Mouse (Mus musculus) liver, adult 2 months (tissue): ENCODE measurements around the gene Slc35b4. TPM values are rescaled to one million over a fixed set of nuclear protein-coding genes. Genes with fewer than 3 reads are reported as not detected.
A peak's percentile ranks its signal among the peaks of the same experiment; 100 is the strongest.

Experiments
- DNase-seq: peaks from one replicate; pipeline ENCODE4 v3.0.0-alpha.2; 2011; ENCODE audit warnings: low read depth, low spot score; ENCODE audit errors: extremely low read depth
- H3K27ac ChIP-seq: fragments of 200-500 bp; replicated peaks from 2 replicates; pipeline ENCODE4 v1.5.1; 2012; ENCODE audit warnings: low read depth, mild to moderate bottlenecking, control low read depth, inconsistent platforms, low read length; ENCODE audit not compliant: insufficient read depth
- H3K27me3 ChIP-seq: fragments of 200-500 bp; 2 replicates; pipeline ENCODE4 v1.6.1; 2012; ENCODE audit warnings: mild to moderate bottlenecking, moderate library complexity, low read length, inconsistent platforms; ENCODE audit not compliant: control insufficient read depth, insufficient read depth
- H3K36me3 ChIP-seq: fragments of 200-500 bp; 2 replicates; pipeline ENCODE4 v1.6.1; 2012; ENCODE audit warnings: low read length, inconsistent platforms; ENCODE audit not compliant: control insufficient read depth, insufficient read depth
- H3K4me1 ChIP-seq: fragments of 200-500 bp; 2 replicates; pipeline ENCODE4 v1.6.1; 2011; ENCODE audit warnings: low read length; ENCODE audit not compliant: control insufficient read depth, insufficient read depth
- H3K4me3 ChIP-seq: fragments of 200-500 bp; 2 replicates; pipeline ENCODE4 v1.5.1; 2011; ENCODE audit warnings: low read depth, mild to moderate bottlenecking, control low read depth, low read length, moderate library complexity; ENCODE audit not compliant: insufficient read depth
- H3K79me2 ChIP-seq: fragments of 200-500 bp; 2 replicates; pipeline ENCODE4 v1.6.1; 2012; ENCODE audit warnings: inconsistent platforms, mild to moderate bottlenecking, low read length, moderate library complexity; ENCODE audit not compliant: control insufficient read depth, insufficient read depth
- H3K9ac ChIP-seq: fragments of 200-500 bp; 2 replicates; pipeline ENCODE4 v1.6.1; 2012; ENCODE audit warnings: low read depth, mild to moderate bottlenecking, control low read depth, inconsistent platforms, low read length
- CTCF ChIP-seq: fragments of 200-500 bp; IDR thresholded peaks from 2 replicates; pipeline ENCODE4 v1.5.1; 2011; ENCODE audit warnings: low read depth, low read length, control low read depth
- POLR2A ChIP-seq: fragments of 200-500 bp; IDR thresholded peaks from 2 replicates; pipeline ENCODE4 v1.6.1; 2011; ENCODE audit warnings: low read length, control low read depth; ENCODE audit not compliant: insufficient read depth; ENCODE audit errors: extremely low read depth
- WGBS: fragments of 180-500 bp; shearing (Covaris S2); methylation state at CpG from one replicate; pipeline ENCODE4 v1.1.7; 2018; 5-methylcytosine and 5-hydroxymethylcytosine counted together
- polyA plus RNA-seq: library from polyadenylated mRNA; depleted of rRNA; stranded (reverse); fragments of >200 nt; gene quantifications from 2 replicates; pipeline ENCODE4 v1.2.3, GENCODE M21; 2012
- total RNA-seq: library from RNA; depleted of rRNA; stranded (reverse); fragments of >200 nt; gene quantifications from 2 replicates; pipeline ENCODE4 v1.2.3, GENCODE M21; 2014

Gene Slc35b4
- total and polyA plus RNA-seq, 2 experiments = 9.7 to 16.0 TPM

- no peak for TF ChIP-seq POLR2A
- no peak for TF ChIP-seq CTCF
- Histone ChIP-seq H3K4me3 (no peak overlapping the region), H3K27me3 (no peaks in the 10 kb centered on the region), H3K79me2 (no peaks in the 10 kb centered on the region), H3K9ac (no peak overlapping the region), H3K27ac (no peak overlapping the region), H3K36me3 (peaks cover 55% of the 10 kb centered on the region), H3K4me1 (no peaks in the 10 kb centered on the region)
- DNase-seq = no peak
- WGBS = 79% methylated on average over 7 of the region's 7 CpGs
Measured at GRCm38 (mm10) chr6:34161511-34161910, 15.4 kb downstream of the Slc35b4 start.

GRCm38 (mm10) chr6:34160816-34161310, 16.0 kb downstream of the Slc35b4 start:
- H3K4me1 ChIP-seq = no peaks in the 10 kb centered on the region
- DNase-seq = no peak
- H3K27ac ChIP-seq = no peak overlapping the region
- WGBS = 97% methylated on average over 7 of the region's 7 CpGs
- no peak for TF ChIP-seq CTCF
- TF ChIP-seq POLR2A = no peak
- H3K9ac ChIP-seq = no peak overlapping the region
- no peak overlapping the region for H3K4me3 ChIP-seq
- no peaks in the 10 kb centered on the region for H3K27me3 ChIP-seq
- no peaks in the 10 kb centered on the region for H3K79me2 ChIP-seq
- peaks cover 51% of the 10 kb centered on the region for H3K36me3 ChIP-seq

- Histone ChIP-seq H3K9ac (no peak overlapping the region), H3K27ac (no peak overlapping the region), H3K27me3 (no peaks in the 10 kb centered on the region), H3K4me1 (no peaks in the 10 kb centered on the region), H3K79me2 (no peaks in the 10 kb centered on the region), H3K36me3 (peaks cover 46% of the 10 kb centered on the region), H3K4me3 (no peak overlapping the region)
- TF ChIP-seq CTCF (peak; percentile 11; the same call in 1 of the 2 replicates), POLR2A (no peak)
- WGBS = 69% methylated on average over 23 of the region's 23 CpGs
- DNase-seq = no peak
Measured at GRCm38 (mm10) chr6:34159998-34160815, 16.7 kb downstream of the Slc35b4 start.

GRCm38 (mm10) chr6:34156841-34157748, 19.8 kb downstream of the Slc35b4 start:
- Histone ChIP-seq H3K4me3 (no peak overlapping the region), H3K9ac (no peak overlapping the region), H3K36me3 (peaks cover 26% of the 10 kb centered on the region), H3K27ac (no peak overlapping the region), H3K4me1 (no peaks in the 10 kb centered on the region), H3K79me2 (no peaks in the 10 kb centered on the region), H3K27me3 (no peaks in the 10 kb centered on the region)
- DNase-seq = no peak
- TF ChIP-seq POLR2A (no peak), CTCF (no peak)
- 92% methylated on average over 14 of the region's 14 CpGs for WGBS

GRCm38 (mm10) chr6:34156057-34156456, 20.9 kb downstream of the Slc35b4 start:
- WGBS = 70% methylated on average over 5 of the region's 5 CpGs
- no peak overlapping the region for H3K9ac ChIP-seq
- H3K27ac ChIP-seq = no peak overlapping the region
- no peak overlapping the region for H3K4me3 ChIP-seq
- no peaks in the 10 kb centered on the region for H3K4me1 ChIP-seq
- H3K27me3 ChIP-seq = no peaks in the 10 kb centered on the region
- no peak for DNase-seq
- peaks cover 20% of the 10 kb centered on the region for H3K36me3 ChIP-seq
- TF ChIP-seq POLR2A (no peak), CTCF (no peak)
- no peaks in the 10 kb centered on the region for H3K79me2 ChIP-seq
